Mouse (Mus musculus) limb, embryonic 10.5 days (tissue): ENCODE measurements around the gene Gas2l3. TPM values are rescaled to one million over a fixed set of nuclear protein-coding genes. Genes with fewer than 3 reads are reported as not detected.

Experiments
- DNase-seq: peaks from one replicate; pipeline ENCODE4 v3.0.0-alpha.2; 2017; ENCODE audit warnings: low spot score
- H3K27ac ChIP-seq: fragments of 300-500 bp; sonication (generic); 2 replicates; pipeline ENCODE4 v1.5.1; 2016; ENCODE audit warnings: mild to moderate bottlenecking
- H3K27me3 ChIP-seq: fragments of 300-500 bp; sonication (generic); 2 replicates; pipeline ENCODE4 v1.6.1; 2016; ENCODE audit warnings: low read depth, mild to moderate bottlenecking; ENCODE audit not compliant: poor library complexity, severe bottlenecking
- H3K36me3 ChIP-seq: fragments of 300-500 bp; sonication (generic); 2 replicates; pipeline ENCODE4 v1.6.1; 2016; ENCODE audit warnings: mild to moderate bottlenecking, moderate library complexity
- H3K4me1 ChIP-seq: fragments of 300-500 bp; sonication (generic); 2 replicates; pipeline ENCODE4 v1.6.1; 2016
- H3K4me3 ChIP-seq: fragments of 300-500 bp; sonication (generic); 2 replicates; pipeline ENCODE4 v1.5.1; 2016; ENCODE audit warnings: mild to moderate bottlenecking, moderate library complexity
- H3K9me3 ChIP-seq: fragments of 300-500 bp; sonication (generic); replicated peaks from 2 replicates; pipeline ENCODE4 v1.6.1; 2016; ENCODE audit warnings: mild to moderate bottlenecking
- WGBS: fragments of 180-500 bp; shearing (Covaris S2); methylation state at CpG from one replicate; pipeline ENCODE4 v1.1.7; 2016; 5-methylcytosine and 5-hydroxymethylcytosine counted together
- polyA plus RNA-seq: library from polyadenylated mRNA; unstranded; fragments of >200 nt; fragmentation: Nextera tagmentation; extraction: Ambion mirVana; gene quantifications from 2 replicates; pipeline ENCODE4 v1.2.1, GENCODE M21; 2016

Gas2l3 gene
- polyA plus RNA-seq, 1 experiment from 2014 or later: 13.8 TPM

DNA sequence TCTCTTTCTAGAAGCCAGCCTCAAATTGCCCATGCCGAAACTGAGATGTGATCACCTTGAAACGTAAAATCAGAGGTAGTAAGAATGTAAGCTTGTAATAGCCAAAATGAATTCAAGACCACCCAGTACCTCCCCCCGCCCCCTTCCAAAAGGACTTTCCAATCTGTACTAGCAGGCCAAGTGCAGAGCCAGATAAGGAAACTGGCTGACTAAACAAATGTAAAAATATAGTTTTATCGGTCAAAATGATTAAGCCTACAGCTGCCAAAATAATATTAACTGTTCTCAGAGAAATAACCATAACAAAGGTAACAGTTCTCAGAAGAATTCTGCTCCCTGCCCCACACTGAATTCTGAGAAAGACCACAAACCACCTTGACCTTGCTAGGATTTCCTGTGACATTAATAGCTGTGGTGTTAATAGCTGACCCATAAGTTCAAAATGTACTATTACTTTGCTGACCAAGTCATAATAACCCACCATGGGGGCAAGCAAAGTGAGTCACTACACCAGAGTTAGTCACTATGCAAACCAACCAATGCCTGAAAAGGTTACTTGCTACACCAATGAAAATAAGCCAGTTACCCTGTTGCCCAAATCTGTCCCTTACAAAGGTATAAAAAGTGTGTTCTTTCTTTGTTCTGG is 21.1 kb upstream of the Gas2l3 start:
- no peak for DNase-seq
- no peaks in the 10 kb centered on the region for H3K36me3 ChIP-seq
- H3K27me3 ChIP-seq: no peaks in the 10 kb centered on the region
- no peaks in the 10 kb centered on the region for H3K4me1 ChIP-seq
- H3K27ac ChIP-seq: no peak overlapping the region
- H3K4me3 ChIP-seq: no peak overlapping the region
- 87% methylated on average over 4 of the region's 4 CpGs for WGBS
- H3K9me3 ChIP-seq: no peaks in the 10 kb centered on the region

DNA sequence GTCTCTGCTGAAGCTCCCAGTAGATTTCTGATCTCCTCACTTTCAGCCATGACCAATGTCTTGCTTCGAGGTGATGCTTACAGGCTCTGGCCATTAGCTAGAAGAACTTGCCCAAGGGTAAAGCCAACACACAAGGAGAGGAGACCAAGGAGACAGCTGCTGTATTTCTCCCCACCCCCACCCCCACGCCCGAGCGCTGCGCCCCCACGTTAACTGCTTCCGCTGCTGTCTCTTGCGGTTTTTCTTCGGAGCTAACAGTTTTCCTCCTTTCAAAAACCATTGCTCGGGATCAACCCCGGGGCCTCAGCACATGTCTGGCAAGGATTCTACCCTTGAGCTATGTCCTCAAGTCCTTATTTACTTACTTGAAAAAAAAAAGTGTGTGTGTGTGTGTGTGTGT is 19.1 kb upstream of the Gas2l3 start:
- Histone ChIP-seq H3K4me3 (no peak overlapping the region), H3K36me3 (no peaks in the 10 kb centered on the region), H3K9me3 (no peaks in the 10 kb centered on the region), H3K27me3 (no peaks in the 10 kb centered on the region), H3K4me1 (no peaks in the 10 kb centered on the region), H3K27ac (no peak overlapping the region)
- WGBS: 87% methylated on average over 11 of the region's 11 CpGs
- no peak for DNase-seq

DNA sequence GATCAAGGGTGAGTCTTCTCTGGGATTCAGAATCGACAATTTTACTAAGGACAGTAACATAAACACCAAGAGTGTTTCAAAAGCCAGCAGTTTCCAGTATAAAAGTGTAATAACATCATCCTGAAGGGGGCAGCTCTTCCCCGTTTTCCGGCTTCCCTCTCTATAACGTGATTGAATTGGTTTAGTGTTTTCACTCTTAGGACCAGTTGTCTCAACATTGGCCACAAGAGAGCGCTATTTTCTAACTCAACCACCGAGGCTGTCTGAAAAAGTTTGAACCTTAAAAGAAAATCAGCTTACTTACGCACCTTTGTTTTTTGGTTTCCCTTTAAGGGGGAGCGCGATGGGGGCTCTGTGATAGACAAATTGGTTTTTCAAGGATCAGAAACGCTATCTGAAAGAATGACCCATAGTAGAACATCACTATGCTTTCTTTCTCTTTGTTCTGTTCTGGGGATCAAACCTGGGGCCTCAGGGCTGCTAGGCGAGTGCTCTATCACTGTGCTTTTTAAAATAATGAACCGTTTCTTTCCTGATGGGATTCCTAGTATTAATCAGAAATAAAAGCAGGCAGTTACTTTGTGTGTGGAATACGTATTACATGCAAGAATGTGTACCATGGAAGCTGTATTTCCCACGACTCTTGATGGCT is 18.2 kb upstream of the Gas2l3 start:
- no peak overlapping the region for H3K27ac ChIP-seq
- 28% methylated on average over 14 of the region's 14 CpGs for WGBS
- no peaks in the 10 kb centered on the region for H3K4me1 ChIP-seq
- no peak overlapping the region for H3K4me3 ChIP-seq
- no peaks in the 10 kb centered on the region for H3K27me3 ChIP-seq
- H3K9me3 ChIP-seq: no peaks in the 10 kb centered on the region
- no peaks in the 10 kb centered on the region for H3K36me3 ChIP-seq
- DNase-seq: peak; percentile 73

DNA sequence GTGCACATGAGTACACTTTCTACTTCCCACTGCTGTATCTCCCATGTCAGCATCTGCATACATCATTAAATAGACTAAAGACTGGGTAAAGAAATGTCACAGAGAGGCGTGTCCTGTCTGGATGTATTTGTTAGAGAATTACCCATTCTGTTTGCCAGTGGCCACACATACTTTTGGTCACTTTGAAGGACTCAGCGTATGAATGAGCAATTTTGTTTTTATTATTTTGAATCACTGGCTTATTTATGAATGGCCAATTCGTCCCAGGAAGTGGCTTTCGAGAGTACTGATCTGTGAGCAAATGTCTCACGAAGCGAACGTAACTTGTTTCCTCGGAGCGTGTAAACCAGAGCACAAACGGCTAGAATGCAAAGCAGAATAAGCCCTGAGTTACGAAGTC is 17.2 kb upstream of the Gas2l3 start:
- Histone ChIP-seq H3K27me3 (no peaks in the 10 kb centered on the region), H3K36me3 (no peaks in the 10 kb centered on the region), H3K4me3 (no peak overlapping the region), H3K9me3 (no peaks in the 10 kb centered on the region), H3K4me1 (no peaks in the 10 kb centered on the region), H3K27ac (no peak overlapping the region)
- WGBS: 91% methylated on average over 11 of the region's 11 CpGs
- DNase-seq: no peak

DNA sequence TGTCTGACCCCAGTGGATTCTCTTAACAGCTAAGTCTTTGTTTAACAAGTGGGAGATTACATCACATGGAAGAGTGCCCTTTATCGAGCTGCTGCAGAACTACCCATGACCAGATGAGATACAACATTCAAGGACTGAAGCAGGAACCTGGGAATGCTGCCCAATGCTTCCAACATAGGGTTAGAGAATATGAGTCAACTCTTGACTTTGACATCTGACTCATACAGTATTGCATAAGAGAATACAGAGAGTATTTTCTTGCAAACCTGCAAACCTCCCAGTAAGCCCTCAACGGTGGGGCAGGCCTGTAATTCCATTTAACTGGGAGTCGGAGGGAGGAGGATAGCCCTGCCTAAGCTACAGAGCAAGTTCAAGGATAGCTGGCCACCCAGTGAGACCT is 15.0 kb upstream of the Gas2l3 start:
- Histone ChIP-seq H3K27me3 (no peaks in the 10 kb centered on the region), H3K4me3 (no peak overlapping the region), H3K4me1 (no peaks in the 10 kb centered on the region), H3K27ac (no peak overlapping the region), H3K36me3 (no peaks in the 10 kb centered on the region), H3K9me3 (no peaks in the 10 kb centered on the region)
- DNase-seq: no peak
- 90% methylated on average over 3 of the region's 3 CpGs for WGBS

DNA sequence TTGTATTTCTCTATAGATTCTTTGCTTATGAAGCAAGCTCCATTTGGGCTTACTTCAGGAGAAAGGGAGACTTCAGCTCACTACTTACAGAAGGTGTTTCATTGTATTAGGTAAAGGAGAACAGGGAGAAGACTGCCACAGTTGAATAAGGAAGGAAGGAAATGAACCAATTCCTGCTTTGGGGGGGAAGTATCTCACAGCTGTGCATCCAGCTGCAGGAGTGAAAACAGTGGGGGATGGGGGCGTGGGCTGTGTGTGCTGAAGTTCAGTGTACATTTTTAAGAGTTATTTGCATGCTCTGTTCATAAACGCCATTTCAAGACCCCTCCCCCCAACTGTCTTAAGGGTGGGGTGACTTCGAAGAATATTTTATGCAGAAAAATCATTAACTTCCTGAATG is 10.0 kb upstream of the Gas2l3 start:
- DNase-seq: no peak

DNA sequence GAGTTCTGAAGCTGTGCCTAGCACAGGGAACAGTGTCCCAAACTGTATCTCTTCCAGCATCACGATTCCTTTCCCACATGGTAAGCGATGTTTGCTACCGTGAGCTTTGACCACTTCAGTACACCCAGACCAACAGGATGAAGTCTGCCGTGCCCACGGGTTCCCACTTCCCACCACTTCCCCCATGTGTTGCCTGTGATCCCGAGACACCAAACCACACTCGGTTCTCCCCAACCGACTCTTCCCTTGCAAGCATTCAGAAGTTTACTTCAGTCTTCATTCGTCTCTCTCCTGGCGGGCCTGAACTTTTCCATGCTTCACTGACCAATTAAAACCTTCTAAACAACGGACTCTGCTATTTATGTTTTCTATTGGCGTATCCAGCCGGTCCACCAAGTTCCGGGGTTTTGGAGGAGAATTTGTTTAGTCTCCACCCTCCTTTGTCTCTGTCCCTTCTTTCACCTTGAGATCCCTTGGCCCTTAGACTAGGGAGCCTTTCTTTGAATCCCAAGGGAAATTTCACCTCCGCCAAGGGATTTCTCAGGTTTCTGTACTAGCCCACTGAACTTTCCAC is 9.4 kb upstream of the Gas2l3 start:
- no peaks in the 10 kb centered on the region for H3K4me1 ChIP-seq
- H3K27ac ChIP-seq: no peak overlapping the region
- H3K27me3 ChIP-seq: no peaks in the 10 kb centered on the region
- H3K4me3 ChIP-seq: no peak overlapping the region
- WGBS: 89% methylated on average over 15 of the region's 15 CpGs
- no peaks in the 10 kb centered on the region for H3K36me3 ChIP-seq
- no peak for DNase-seq
- no peaks in the 10 kb centered on the region for H3K9me3 ChIP-seq

More for the DNA sequence above, 10.0 kb upstream of the Gas2l3 start:
- Histone ChIP-seq H3K9me3 (no peaks in the 10 kb centered on the region), H3K4me1 (no peaks in the 10 kb centered on the region), H3K4me3 (no peak overlapping the region), H3K27me3 (no peaks in the 10 kb centered on the region), H3K27ac (no peak overlapping the region), H3K36me3 (no peaks in the 10 kb centered on the region)
- 96% methylated on average over 3 of the region's 3 CpGs for WGBS

DNA sequence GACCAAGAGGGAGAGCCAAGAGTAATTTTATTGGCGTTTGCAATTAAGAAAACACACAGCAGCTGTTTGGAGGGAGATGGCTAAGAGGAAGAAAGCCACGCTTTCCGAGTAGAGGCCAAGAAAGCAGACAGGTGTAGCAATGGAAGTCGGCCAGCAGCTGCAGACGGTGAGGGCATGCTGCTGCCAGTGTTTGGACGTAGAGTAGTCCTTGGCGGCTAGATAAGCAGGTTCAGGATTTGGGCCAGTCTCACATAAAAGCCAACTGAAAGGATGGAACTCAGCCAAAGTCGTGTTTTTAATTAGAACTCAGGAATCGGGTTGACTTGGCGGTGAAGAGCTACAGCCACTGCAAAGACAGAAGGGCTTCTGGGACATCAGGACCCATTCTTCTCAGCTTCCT is 6.6 kb upstream of the Gas2l3 start:
- no peak overlapping the region for H3K4me3 ChIP-seq
- DNase-seq: no peak
- 83% methylated on average over 10 of the region's 10 CpGs for WGBS
- no peaks in the 10 kb centered on the region for H3K9me3 ChIP-seq
- H3K36me3 ChIP-seq: no peaks in the 10 kb centered on the region
- no peak overlapping the region for H3K27ac ChIP-seq
- no peaks in the 10 kb centered on the region for H3K4me1 ChIP-seq
- no peaks in the 10 kb centered on the region for H3K27me3 ChIP-seq

DNA sequence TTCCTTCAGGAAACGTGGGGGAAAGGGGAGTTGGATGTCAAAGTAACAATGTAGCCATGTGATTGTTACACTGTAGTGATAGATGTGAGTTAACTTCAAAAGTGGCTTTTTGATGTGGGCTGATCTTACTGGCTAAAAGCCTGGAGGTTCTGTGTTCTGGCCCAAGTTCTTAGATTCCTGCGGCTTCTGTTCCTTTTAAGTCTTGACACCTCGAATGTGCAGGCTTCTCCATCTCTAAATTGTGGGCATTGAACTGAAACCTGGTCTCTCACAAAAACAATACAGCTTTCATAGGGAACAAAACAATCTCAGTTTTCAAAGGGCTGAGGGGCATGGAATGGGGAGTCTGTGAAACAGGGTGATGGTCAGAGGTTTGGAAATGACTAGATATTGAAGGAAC is 614 bp upstream of the Gas2l3 start:
- 42% methylated on average over 3 of the region's 3 CpGs for WGBS
- peak overlapping the region; percentile 88 for H3K27ac ChIP-seq
- H3K27me3 ChIP-seq: 0 out of 2 replicates have a peak, but pooled peaks cover 4% of the 10 kb centered on the region
- 0 out of 2 replicates have a peak, but pooled peaks cover 6% of the 10 kb centered on the region for H3K36me3 ChIP-seq
- no peak for DNase-seq
- H3K4me1 ChIP-seq: peaks cover 13% of the 10 kb centered on the region
- peak overlapping the region; percentile 71 for H3K4me3 ChIP-seq
- no peaks in the 10 kb centered on the region for H3K9me3 ChIP-seq

DNA sequence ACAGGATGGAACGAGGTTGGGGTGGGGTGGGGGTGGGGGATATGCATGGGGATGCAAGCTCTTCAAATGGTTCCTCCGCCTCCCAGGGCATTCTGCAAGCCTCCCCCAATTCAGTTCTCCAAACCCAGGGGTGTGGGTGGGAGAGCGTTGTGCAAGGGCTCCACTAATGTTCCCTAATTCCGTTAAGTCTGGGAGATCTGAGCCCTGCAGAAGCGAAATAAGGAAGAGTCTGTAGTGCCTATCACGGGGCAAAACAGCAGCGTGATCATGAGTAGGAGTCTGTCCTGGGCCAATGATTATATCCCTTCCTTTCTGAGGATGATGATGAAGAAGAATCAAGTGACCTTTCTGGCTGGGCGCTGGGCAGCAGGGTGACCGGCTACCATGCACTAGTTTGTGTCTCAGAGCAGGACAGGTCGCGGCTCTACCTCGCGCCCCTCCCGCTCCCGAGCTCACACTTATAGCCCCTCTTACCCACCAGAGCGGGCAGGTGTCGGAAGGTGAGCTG is 598 bp downstream of the Gas2l3 start:
- no peak for DNase-seq
- WGBS: 2% methylated on average over 17 of the region's 17 CpGs
- Histone ChIP-seq H3K36me3 (peaks cover 6% of the 10 kb centered on the region; the same call in 1 of the 2 replicates), H3K27me3 (0 out of 2 replicates have a peak, but pooled peaks cover 4% of the 10 kb centered on the region), H3K4me1 (peaks cover 13% of the 10 kb centered on the region), H3K9me3 (no peaks in the 10 kb centered on the region), H3K27ac (peak overlapping the region; percentile 88), H3K4me3 (peak overlapping the region; percentile 71)

DNA sequence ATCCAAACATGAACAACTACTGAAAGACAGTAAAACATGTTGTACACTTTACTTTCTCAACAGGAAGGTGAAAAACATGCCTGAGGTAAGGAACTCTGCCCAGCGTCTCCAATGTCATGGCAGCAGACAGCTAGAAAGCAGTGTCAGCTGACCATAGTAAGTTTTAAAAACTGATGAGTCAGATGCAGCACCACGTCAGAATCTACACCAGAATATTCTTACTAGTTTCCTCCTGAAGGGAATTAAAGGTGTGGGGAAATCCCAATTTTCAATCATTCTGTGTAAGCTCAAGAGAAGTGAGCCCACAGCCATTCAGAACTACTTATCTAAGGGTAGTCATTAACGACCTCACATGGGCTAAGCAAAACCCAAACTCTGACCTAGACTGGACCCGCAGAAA is 1.1 kb downstream of the Gas2l3 start:
- 40% methylated on average over 4 of the region's 4 CpGs for WGBS
- peaks cover 6% of the 10 kb centered on the region; the same call in 1 of the 2 replicates for H3K36me3 ChIP-seq
- 0 out of 2 replicates have a peak, but pooled peaks cover 4% of the 10 kb centered on the region for H3K27me3 ChIP-seq
- H3K4me3 ChIP-seq: peak overlapping the region; percentile 71
- DNase-seq: no peak
- 0 out of 2 replicates have a peak overlapping the region, but pooled peaks have one; percentile 88 for H3K27ac ChIP-seq
- peaks cover 13% of the 10 kb centered on the region for H3K4me1 ChIP-seq
- H3K9me3 ChIP-seq: no peaks in the 10 kb centered on the region

DNA sequence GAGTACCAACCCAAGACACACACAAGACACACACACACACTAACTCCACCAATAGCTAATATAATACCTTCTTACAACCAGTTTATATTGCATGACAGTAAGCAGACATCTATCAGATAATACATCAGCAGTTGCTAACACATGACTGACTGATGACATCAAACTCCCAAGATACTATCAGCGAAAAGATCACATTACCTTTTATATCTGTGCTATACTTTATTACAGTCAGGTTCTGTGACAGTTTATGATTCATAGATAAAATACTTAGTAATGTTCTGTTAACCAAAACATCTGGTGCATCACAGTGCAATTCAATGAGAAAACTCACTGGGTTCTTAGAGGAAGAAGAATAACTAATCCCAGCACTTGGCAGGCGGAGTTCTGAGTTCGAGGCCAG is 1.8 kb downstream of the Gas2l3 start:
- WGBS: 95% methylated on average over 3 of the region's 3 CpGs
- Histone ChIP-seq H3K4me3 (no peak overlapping the region), H3K36me3 (peaks cover 6% of the 10 kb centered on the region; the same call in 1 of the 2 replicates), H3K27ac (no peak overlapping the region), H3K27me3 (0 out of 2 replicates have a peak, but pooled peaks cover 4% of the 10 kb centered on the region), H3K9me3 (no peaks in the 10 kb centered on the region), H3K4me1 (peaks cover 13% of the 10 kb centered on the region)
- no peak for DNase-seq

DNA sequence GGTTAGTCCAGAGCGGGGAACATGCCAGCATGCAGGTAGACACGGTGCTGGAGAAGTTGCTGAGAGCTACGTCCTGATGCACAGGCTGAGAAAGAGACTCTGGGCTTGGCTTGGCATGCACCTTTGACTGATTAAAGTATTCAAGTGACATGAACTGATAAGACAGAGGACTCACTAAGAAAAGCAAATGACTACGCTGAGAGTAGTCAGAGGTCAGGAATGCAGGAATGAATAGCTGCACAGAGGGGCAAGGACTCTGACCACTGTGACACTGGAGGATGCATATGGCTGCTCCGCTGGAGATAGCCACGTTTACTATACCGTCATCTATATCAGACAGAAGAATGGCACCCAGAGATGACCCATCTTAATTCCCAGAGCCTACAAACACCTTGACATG is 4.4 kb downstream of the Gas2l3 start:
- Histone ChIP-seq H3K4me3 (no peak overlapping the region), H3K9me3 (no peaks in the 10 kb centered on the region), H3K36me3 (peaks cover 6% of the 10 kb centered on the region; the same call in 1 of the 2 replicates), H3K27me3 (no peaks in the 10 kb centered on the region), H3K4me1 (peaks cover 13% of the 10 kb centered on the region), H3K27ac (no peak overlapping the region)
- DNase-seq: no peak
- 89% methylated on average over 7 of the region's 7 CpGs for WGBS
